Mouse (Mus musculus): ENCODE data around the gene Prkca. TPM values are rescaled to one million over a fixed set of nuclear protein-coding genes. Genes with fewer than 3 reads are reported as not detected.

Prkca gene
- polyA plus RNA-seq, 1 experiment from 2014 or later, result 12.6 TPM

GRCm38 (mm10) chr11:108053746-108054145 is 290.0 kb downstream of the Prkca start:
- no peak overlapping the region for H3K4me3 ChIP-seq (ENCODE audit: low read depth, low read length)
- H3K27ac ChIP-seq (ENCODE audit: low read depth, low read length), result no peak overlapping the region
- no peaks in the 10 kb centered on the region for H3K36me3 ChIP-seq (ENCODE audit: control insufficient read depth, insufficient read depth, low read length)
- H3K9ac ChIP-seq (replicated peaks; ENCODE audit: low read depth, low read length), result no peak overlapping the region
- H3K4me2 ChIP-seq (ENCODE audit: low read depth, low read length), result no peak overlapping the region
- no peaks in the 10 kb centered on the region for H3K27me3 ChIP-seq (ENCODE audit: control insufficient read depth, insufficient read depth, low read length)
- 68% methylated on average over 10 of the region's 10 CpGs for WGBS
- no peaks in the 10 kb centered on the region for H3K9me3 ChIP-seq (ENCODE audit: control insufficient read depth, low read length)
- ATAC-seq (ENCODE audit: low read depth), result no peak
- no peaks in the 10 kb centered on the region for H3K4me1 ChIP-seq (ENCODE audit: control insufficient read depth, insufficient read depth, low read length)

GRCm38 (mm10) chr11:108041669-108042068 is 302.1 kb downstream of the Prkca start:
- no peak overlapping the region for H3K9ac ChIP-seq (replicated peaks; ENCODE audit: low read depth, low read length)
- H3K27me3 ChIP-seq (ENCODE audit: control insufficient read depth, insufficient read depth, low read length), result no peaks in the 10 kb centered on the region
- no peak overlapping the region for H3K4me3 ChIP-seq (ENCODE audit: low read depth, low read length)
- no peak for ATAC-seq (ENCODE audit: low read depth)
- no peaks in the 10 kb centered on the region for H3K4me1 ChIP-seq (ENCODE audit: control insufficient read depth, insufficient read depth, low read length)
- no peak overlapping the region for H3K4me2 ChIP-seq (ENCODE audit: low read depth, low read length)
- no peak overlapping the region for H3K27ac ChIP-seq (ENCODE audit: low read depth, low read length)
- no peaks in the 10 kb centered on the region for H3K9me3 ChIP-seq (ENCODE audit: control insufficient read depth, low read length)
- no peaks in the 10 kb centered on the region for H3K36me3 ChIP-seq (ENCODE audit: control insufficient read depth, insufficient read depth, low read length)
- 80% methylated on average over 7 of the region's 7 CpGs for WGBS

- H3K27me3 ChIP-seq (ENCODE audit: control insufficient read depth, insufficient read depth, low read length), result no peaks in the 10 kb centered on the region
Observed at GRCm38 (mm10) chr11:108040823-108041222, 302.9 kb downstream of the Prkca start.

GRCm38 (mm10) chr11:108039761-108040160 is 304.0 kb downstream of the Prkca start:
- Histone ChIP-seq H3K9ac (replicated peaks; ENCODE audit: low read depth, low read length) (no peak overlapping the region), H3K4me3 (ENCODE audit: low read depth, low read length) (no peak overlapping the region), H3K27ac (ENCODE audit: low read depth, low read length) (no peak overlapping the region), H3K36me3 (ENCODE audit: control insufficient read depth, insufficient read depth, low read length) (no peaks in the 10 kb centered on the region), H3K27me3 (ENCODE audit: control insufficient read depth, insufficient read depth, low read length) (no peaks in the 10 kb centered on the region), H3K4me1 (ENCODE audit: control insufficient read depth, insufficient read depth, low read length) (no peaks in the 10 kb centered on the region), H3K9me3 (ENCODE audit: control insufficient read depth, low read length) (no peaks in the 10 kb centered on the region), H3K4me2 (ENCODE audit: low read depth, low read length) (no peak overlapping the region)
- 95% methylated on average over 17 of the region's 17 CpGs for WGBS
- no peak for ATAC-seq (ENCODE audit: low read depth)

More at GRCm38 (mm10) chr11:108040823-108041222, 302.9 kb downstream of the Prkca start:
- H3K4me1 ChIP-seq (ENCODE audit: control insufficient read depth, insufficient read depth, low read length), result no peaks in the 10 kb centered on the region
- H3K4me3 ChIP-seq (ENCODE audit: low read depth, low read length), result no peak overlapping the region
- no peak overlapping the region for H3K27ac ChIP-seq (ENCODE audit: low read depth, low read length)
- ATAC-seq (ENCODE audit: low read depth), result no peak
- no peak overlapping the region for H3K4me2 ChIP-seq (ENCODE audit: low read depth, low read length)
- no peaks in the 10 kb centered on the region for H3K9me3 ChIP-seq (ENCODE audit: control insufficient read depth, low read length)
- 82% methylated on average over 2 of the region's 2 CpGs for WGBS
- H3K36me3 ChIP-seq (ENCODE audit: control insufficient read depth, insufficient read depth, low read length), result no peaks in the 10 kb centered on the region
- H3K9ac ChIP-seq (replicated peaks; ENCODE audit: low read depth, low read length), result no peak overlapping the region

- Histone ChIP-seq H3K27me3 (ENCODE audit: control insufficient read depth, insufficient read depth, low read length) (no peaks in the 10 kb centered on the region), H3K9me3 (ENCODE audit: control insufficient read depth, low read length) (no peaks in the 10 kb centered on the region), H3K4me3 (ENCODE audit: low read depth, low read length) (no peak overlapping the region), H3K4me2 (ENCODE audit: low read depth, low read length) (no peak overlapping the region), H3K36me3 (ENCODE audit: control insufficient read depth, insufficient read depth, low read length) (no peaks in the 10 kb centered on the region), H3K9ac (replicated peaks; ENCODE audit: low read depth, low read length) (no peak overlapping the region), H3K4me1 (ENCODE audit: control insufficient read depth, insufficient read depth, low read length) (no peaks in the 10 kb centered on the region), H3K27ac (ENCODE audit: low read depth, low read length) (no peak overlapping the region)
- WGBS, result 82% methylated on average over 12 of the region's 12 CpGs
- no peak for ATAC-seq (ENCODE audit: low read depth)
Observed at GRCm38 (mm10) chr11:108038989-108039388, 304.7 kb downstream of the Prkca start.

- Histone ChIP-seq H3K4me1 (ENCODE audit: control insufficient read depth, insufficient read depth, low read length) (no peaks in the 10 kb centered on the region), H3K9me3 (ENCODE audit: control insufficient read depth, low read length) (no peaks in the 10 kb centered on the region), H3K9ac (replicated peaks; ENCODE audit: low read depth, low read length) (no peak overlapping the region), H3K27me3 (ENCODE audit: control insufficient read depth, insufficient read depth, low read length) (no peaks in the 10 kb centered on the region), H3K36me3 (ENCODE audit: control insufficient read depth, insufficient read depth, low read length) (no peaks in the 10 kb centered on the region), H3K27ac (ENCODE audit: low read depth, low read length) (no peak overlapping the region), H3K4me3 (ENCODE audit: low read depth, low read length) (no peak overlapping the region), H3K4me2 (ENCODE audit: low read depth, low read length) (no peak overlapping the region)
- no peak for ATAC-seq (ENCODE audit: low read depth)
- WGBS, result 83% methylated on average over 10 of the region's 10 CpGs
Observed at GRCm38 (mm10) chr11:108036339-108036738, 307.4 kb downstream of the Prkca start.

- Histone ChIP-seq H3K27me3 (ENCODE audit: control insufficient read depth, insufficient read depth, low read length) (no peaks in the 10 kb centered on the region), H3K27ac (ENCODE audit: low read depth, low read length) (no peak overlapping the region), H3K9ac (replicated peaks; ENCODE audit: low read depth, low read length) (no peak overlapping the region), H3K4me1 (ENCODE audit: control insufficient read depth, insufficient read depth, low read length) (no peaks in the 10 kb centered on the region), H3K9me3 (ENCODE audit: control insufficient read depth, low read length) (no peaks in the 10 kb centered on the region), H3K4me3 (ENCODE audit: low read depth, low read length) (no peak overlapping the region), H3K36me3 (ENCODE audit: control insufficient read depth, insufficient read depth, low read length) (no peaks in the 10 kb centered on the region), H3K4me2 (ENCODE audit: low read depth, low read length) (no peak overlapping the region)
- no peak for ATAC-seq (ENCODE audit: low read depth)
- 82% methylated on average over 5 of the region's 5 CpGs for WGBS
Observed at GRCm38 (mm10) chr11:108035761-108036160, 308.0 kb downstream of the Prkca start.

- no peak overlapping the region for H3K4me3 ChIP-seq (ENCODE audit: low read depth, low read length)
- H3K27me3 ChIP-seq (ENCODE audit: control insufficient read depth, insufficient read depth, low read length), result no peaks in the 10 kb centered on the region
- ATAC-seq (ENCODE audit: low read depth), result no peak
- 13% methylated on average over 7 of the region's 7 CpGs for WGBS
- no peak overlapping the region for H3K9ac ChIP-seq (replicated peaks; ENCODE audit: low read depth, low read length)
- no peak overlapping the region for H3K4me2 ChIP-seq (ENCODE audit: low read depth, low read length)
- H3K9me3 ChIP-seq (ENCODE audit: control insufficient read depth, low read length), result no peaks in the 10 kb centered on the region
- no peaks in the 10 kb centered on the region for H3K36me3 ChIP-seq (ENCODE audit: control insufficient read depth, insufficient read depth, low read length)
- no peaks in the 10 kb centered on the region for H3K4me1 ChIP-seq (ENCODE audit: control insufficient read depth, insufficient read depth, low read length)
- no peak overlapping the region for H3K27ac ChIP-seq (ENCODE audit: low read depth, low read length)
Observed at GRCm38 (mm10) chr11:108034376-108034775, 309.4 kb downstream of the Prkca start.

GRCm38 (mm10) chr11:108032568-108032967 is 311.2 kb downstream of the Prkca start:
- Histone ChIP-seq H3K9ac (replicated peaks; ENCODE audit: low read depth, low read length) (no peak overlapping the region), H3K4me2 (ENCODE audit: low read depth, low read length) (no peak overlapping the region), H3K4me1 (ENCODE audit: control insufficient read depth, insufficient read depth, low read length) (no peaks in the 10 kb centered on the region), H3K27ac (ENCODE audit: low read depth, low read length) (no peak overlapping the region), H3K9me3 (ENCODE audit: control insufficient read depth, low read length) (no peaks in the 10 kb centered on the region), H3K4me3 (ENCODE audit: low read depth, low read length) (no peak overlapping the region), H3K36me3 (ENCODE audit: control insufficient read depth, insufficient read depth, low read length) (no peaks in the 10 kb centered on the region), H3K27me3 (ENCODE audit: control insufficient read depth, insufficient read depth, low read length) (no peaks in the 10 kb centered on the region)
- no peak for ATAC-seq (ENCODE audit: low read depth)
- WGBS, result 74% methylated on average over 10 of the region's 10 CpGs

Data from neural tube, embryonic 14.5 days (tissue).